Mouse (Mus musculus): ENCODE measurements at regions not wholly inside any gene's neighbourhood (a gene's known extent, or its start where the extent isn't known, plus 50 kb on each side); places are given as distances from the start of the nearest gene placed in this dataset.

- TF ChIP-seq POLR2A (IDR thresholded peaks at IDR 0.05; ENCODE audit: control insufficient read depth, extremely low read depth, insufficient read depth, low read length, poor library complexity), result no peak
- no peak for TF ChIP-seq CTCF (IDR thresholded peaks at IDR 0.05; ENCODE audit: borderline replicate concordance, control insufficient read depth, extremely low read depth, insufficient read depth, low read length, poor library complexity)
These were observed 234.5 kb upstream of the Prep start for GRCm38 (mm10) chr10:44832455-44832854.

Measured in thymus, adult 2 months (tissue).